Mouse (Mus musculus): ENCODE data around the gene Gm43517. TPM values are rescaled to one million over a fixed set of nuclear protein-coding genes. Genes with fewer than 3 reads are reported as not detected.

Gm43517 gene
- polyA plus RNA-seq, 1 experiment from 2014 or later, result 3.6 TPM

GRCm38 (mm10) chr12:49398163-49398540 is 13.2 kb downstream of the Gm43517 start:
- Histone ChIP-seq H3K36me3 (ENCODE audit: control insufficient read depth, insufficient read depth) (no peaks in the 10 kb centered on the region), H3K9ac (replicated peaks; ENCODE audit: low read depth, low read length) (0 out of 2 replicates have a peak overlapping the region, but pooled peaks have one; percentile 35), H3K4me1 (replicated peaks; ENCODE audit: control insufficient read depth, insufficient read depth, low read length) (peaks cover 28% of the 10 kb centered on the region), H3K4me3 (replicated peaks; ENCODE audit: low read length) (no peak overlapping the region), H3K27me3 (replicated peaks; ENCODE audit: control insufficient read depth, insufficient read depth, low read length) (no peaks in the 10 kb centered on the region), H3K9me3 (ENCODE audit: control insufficient read depth, low read length) (no peaks in the 10 kb centered on the region), H3K4me2 (ENCODE audit: low read length) (peak overlapping the region; percentile 54), H3K27ac (ENCODE audit: low read length) (peak overlapping the region; percentile 94)
- ATAC-seq, result no peak

- H3K9ac ChIP-seq (replicated peaks; ENCODE audit: low read depth, low read length), result peak overlapping the region; percentile 59
- no peaks in the 10 kb centered on the region for H3K27me3 ChIP-seq (replicated peaks; ENCODE audit: control insufficient read depth, insufficient read depth, low read length)
These were observed 13.7 kb downstream of the Gm43517 start for GRCm38 (mm10) chr12:49398636-49399035.

GRCm38 (mm10) chr12:49399611-49400010 is 14.6 kb downstream of the Gm43517 start:
- Histone ChIP-seq H3K9ac (replicated peaks; ENCODE audit: low read depth, low read length) (peak overlapping the region; percentile 96), H3K27ac (ENCODE audit: low read length) (peak overlapping the region; percentile 100), H3K4me3 (replicated peaks; ENCODE audit: low read length) (peak overlapping the region; percentile 59), H3K27me3 (replicated peaks; ENCODE audit: control insufficient read depth, insufficient read depth, low read length) (no peaks in the 10 kb centered on the region), H3K4me2 (ENCODE audit: low read length) (peak overlapping the region; percentile 93), H3K9me3 (ENCODE audit: control insufficient read depth, low read length) (no peaks in the 10 kb centered on the region), H3K4me1 (replicated peaks; ENCODE audit: control insufficient read depth, insufficient read depth, low read length) (peaks cover 29% of the 10 kb centered on the region), H3K36me3 (ENCODE audit: control insufficient read depth, insufficient read depth) (no peaks in the 10 kb centered on the region)
- no peak for ATAC-seq
- WGBS, result 0% methylated on average over 1 of the region's 1 CpGs

More at GRCm38 (mm10) chr12:49398636-49399035, 13.7 kb downstream of the Gm43517 start:
- no peak for ATAC-seq
- Histone ChIP-seq H3K9me3 (ENCODE audit: control insufficient read depth, low read length) (no peaks in the 10 kb centered on the region), H3K4me3 (replicated peaks; ENCODE audit: low read length) (peak overlapping the region; percentile 18), H3K4me1 (replicated peaks; ENCODE audit: control insufficient read depth, insufficient read depth, low read length) (peaks cover 29% of the 10 kb centered on the region), H3K4me2 (ENCODE audit: low read length) (peak overlapping the region; percentile 47), H3K36me3 (ENCODE audit: control insufficient read depth, insufficient read depth) (no peaks in the 10 kb centered on the region), H3K27ac (ENCODE audit: low read length) (peak overlapping the region; percentile 88)
- 4% methylated on average over 3 of the region's 3 CpGs for WGBS

GRCm38 (mm10) chr12:49400036-49400852 is 15.3 kb downstream of the Gm43517 start:
- no peaks in the 10 kb centered on the region for H3K27me3 ChIP-seq (replicated peaks; ENCODE audit: control insufficient read depth, insufficient read depth, low read length)
- no peaks in the 10 kb centered on the region for H3K9me3 ChIP-seq (ENCODE audit: control insufficient read depth, low read length)
- H3K4me2 ChIP-seq (ENCODE audit: low read length), result peak overlapping the region; percentile 93
- H3K27ac ChIP-seq (ENCODE audit: low read length), result peak overlapping the region; percentile 100
- peak overlapping the region; percentile 59 for H3K4me3 ChIP-seq (replicated peaks; ENCODE audit: low read length)
- no peaks in the 10 kb centered on the region for H3K36me3 ChIP-seq (ENCODE audit: control insufficient read depth, insufficient read depth)
- peaks cover 29% of the 10 kb centered on the region for H3K4me1 ChIP-seq (replicated peaks; ENCODE audit: control insufficient read depth, insufficient read depth, low read length)
- H3K9ac ChIP-seq (replicated peaks; ENCODE audit: low read depth, low read length), result peak overlapping the region; percentile 96
- ATAC-seq, result peak; percentile 16
- WGBS, result 1% methylated on average over 9 of the region's 9 CpGs

- H3K9ac ChIP-seq (replicated peaks; ENCODE audit: low read depth, low read length), result peak overlapping the region; percentile 96
- H3K4me2 ChIP-seq (ENCODE audit: low read length), result peak overlapping the region; percentile 93
- peaks cover 29% of the 10 kb centered on the region for H3K4me1 ChIP-seq (replicated peaks; ENCODE audit: control insufficient read depth, insufficient read depth, low read length)
- WGBS, result 2% methylated on average over 8 of the region's 8 CpGs
- H3K27ac ChIP-seq (ENCODE audit: low read length), result peak overlapping the region; percentile 100
- H3K4me3 ChIP-seq (replicated peaks; ENCODE audit: low read length), result peak overlapping the region; percentile 59
- peak; percentile 92; the same call in 1 of the 2 replicates for ATAC-seq
- H3K9me3 ChIP-seq (ENCODE audit: control insufficient read depth, low read length), result no peaks in the 10 kb centered on the region
- H3K27me3 ChIP-seq (replicated peaks; ENCODE audit: control insufficient read depth, insufficient read depth, low read length), result no peaks in the 10 kb centered on the region
- H3K36me3 ChIP-seq (ENCODE audit: control insufficient read depth, insufficient read depth), result no peaks in the 10 kb centered on the region
These were observed 15.8 kb downstream of the Gm43517 start for GRCm38 (mm10) chr12:49400853-49401118.

- peak overlapping the region; percentile 96 for H3K9ac ChIP-seq (replicated peaks; ENCODE audit: low read depth, low read length)
- peaks cover 29% of the 10 kb centered on the region for H3K4me1 ChIP-seq (replicated peaks; ENCODE audit: control insufficient read depth, insufficient read depth, low read length)
- H3K27ac ChIP-seq (ENCODE audit: low read length), result peak overlapping the region; percentile 100
- no peaks in the 10 kb centered on the region for H3K36me3 ChIP-seq (ENCODE audit: control insufficient read depth, insufficient read depth)
- H3K4me2 ChIP-seq (ENCODE audit: low read length), result peak overlapping the region; percentile 93
- H3K27me3 ChIP-seq (replicated peaks; ENCODE audit: control insufficient read depth, insufficient read depth, low read length), result no peaks in the 10 kb centered on the region
- ATAC-seq, result peak; percentile 29
- peak overlapping the region; percentile 59 for H3K4me3 ChIP-seq (replicated peaks; ENCODE audit: low read length)
- H3K9me3 ChIP-seq (ENCODE audit: control insufficient read depth, low read length), result no peaks in the 10 kb centered on the region
- under 1% methylated on average over 65 of the region's 68 CpGs for WGBS
These were observed 16.3 kb downstream of the Gm43517 start for GRCm38 (mm10) chr12:49401119-49401795.

- 1% methylated on average over 5 of the region's 5 CpGs for WGBS
- peak overlapping the region; percentile 96 for H3K9ac ChIP-seq (replicated peaks; ENCODE audit: low read depth, low read length)
- no peaks in the 10 kb centered on the region for H3K27me3 ChIP-seq (replicated peaks; ENCODE audit: control insufficient read depth, insufficient read depth, low read length)
- H3K4me3 ChIP-seq (replicated peaks; ENCODE audit: low read length), result peak overlapping the region; percentile 59
- no peaks in the 10 kb centered on the region for H3K9me3 ChIP-seq (ENCODE audit: control insufficient read depth, low read length)
- H3K4me2 ChIP-seq (ENCODE audit: low read length), result peak overlapping the region; percentile 93
- ATAC-seq, result no peak
- H3K4me1 ChIP-seq (replicated peaks; ENCODE audit: control insufficient read depth, insufficient read depth, low read length), result peaks cover 29% of the 10 kb centered on the region
- H3K36me3 ChIP-seq (ENCODE audit: control insufficient read depth, insufficient read depth), result no peaks in the 10 kb centered on the region
- peak overlapping the region; percentile 100 for H3K27ac ChIP-seq (ENCODE audit: low read length)
These were observed 16.8 kb downstream of the Gm43517 start for GRCm38 (mm10) chr12:49401796-49402130.

GRCm38 (mm10) chr12:49409833-49410232 is 24.9 kb downstream of the Gm43517 start:
- 9% methylated on average over 2 of the region's 2 CpGs for WGBS
- H3K36me3 ChIP-seq (ENCODE audit: control insufficient read depth, insufficient read depth), result peaks cover 6% of the 10 kb centered on the region
- no peak overlapping the region for H3K9ac ChIP-seq (replicated peaks; ENCODE audit: low read depth, low read length)
- H3K4me2 ChIP-seq (ENCODE audit: low read length), result no peak overlapping the region
- no peaks in the 10 kb centered on the region for H3K9me3 ChIP-seq (ENCODE audit: control insufficient read depth, low read length)
- no peak for ATAC-seq
- H3K4me1 ChIP-seq (replicated peaks; ENCODE audit: control insufficient read depth, insufficient read depth, low read length), result peaks cover 6% of the 10 kb centered on the region
- H3K27ac ChIP-seq (ENCODE audit: low read length), result peak overlapping the region; percentile 41; the same call in 1 of the 2 replicates
- H3K4me3 ChIP-seq (replicated peaks; ENCODE audit: low read length), result no peak overlapping the region
- H3K27me3 ChIP-seq (replicated peaks; ENCODE audit: control insufficient read depth, insufficient read depth, low read length), result no peaks in the 10 kb centered on the region

- Histone ChIP-seq H3K4me1 (replicated peaks; ENCODE audit: control insufficient read depth, insufficient read depth, low read length) (no peaks in the 10 kb centered on the region), H3K9ac (replicated peaks; ENCODE audit: low read depth, low read length) (no peak overlapping the region), H3K4me3 (replicated peaks; ENCODE audit: low read length) (no peak overlapping the region), H3K27me3 (replicated peaks; ENCODE audit: control insufficient read depth, insufficient read depth, low read length) (no peaks in the 10 kb centered on the region), H3K4me2 (ENCODE audit: low read length) (no peak overlapping the region), H3K36me3 (ENCODE audit: control insufficient read depth, insufficient read depth) (no peaks in the 10 kb centered on the region), H3K9me3 (ENCODE audit: control insufficient read depth, low read length) (no peaks in the 10 kb centered on the region), H3K27ac (ENCODE audit: low read length) (no peak overlapping the region)
- WGBS, result 75% methylated on average over 3 of the region's 3 CpGs
- ATAC-seq, result no peak
These were observed 33.0 kb downstream of the Gm43517 start for GRCm38 (mm10) chr12:49417963-49418362.

Data from forebrain, embryonic 16.5 days (tissue).